Mouse (Mus musculus): Measurements from ENCODE around the gene Jaml.

DNA sequence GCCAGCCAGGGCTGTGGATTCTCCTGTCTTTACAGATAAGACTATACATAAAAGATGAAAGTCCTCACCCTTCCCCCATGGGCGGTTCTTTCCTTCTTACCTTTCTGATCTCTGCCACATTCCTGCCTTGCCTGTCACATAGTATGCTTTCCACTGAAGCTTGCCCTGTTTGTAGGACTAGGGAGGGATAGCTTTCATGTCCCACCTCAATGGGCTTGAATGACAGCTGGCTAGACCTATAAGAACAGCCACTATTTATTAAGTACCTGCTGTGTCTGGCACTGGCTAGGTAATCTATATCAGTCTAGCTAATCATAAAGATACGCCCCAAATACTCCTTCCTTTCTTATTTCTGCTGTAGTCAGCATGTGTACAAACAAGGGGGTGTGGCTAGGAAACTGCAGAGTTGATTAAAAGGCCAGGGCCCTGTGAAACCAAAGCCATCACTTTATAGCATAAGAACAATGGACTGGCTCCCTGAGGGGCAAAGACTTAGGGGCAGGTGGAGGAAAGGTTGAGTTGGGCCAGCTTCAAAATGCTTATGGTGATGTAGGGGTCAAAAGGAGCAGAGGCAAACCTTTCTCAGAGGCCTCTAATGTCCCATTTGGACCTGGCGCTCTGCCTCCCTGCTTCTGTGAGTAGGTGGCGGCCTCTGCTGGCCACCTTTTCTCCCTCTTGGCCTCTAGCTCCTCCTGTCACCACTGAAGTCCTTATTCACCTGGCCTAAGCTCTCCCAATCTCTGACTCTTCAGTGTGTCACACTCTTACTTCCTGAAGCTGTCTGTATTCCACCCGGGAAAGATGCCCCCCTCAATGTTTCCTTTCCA is 54.7 kb downstream of the Jaml start:
- TF ChIP-seq MYOD1 (IDR thresholded peaks at IDR 0.05; ENCODE audit: control insufficient read depth, insufficient read length, low read depth) (no peak), CTCF (IDR thresholded peaks at IDR 0.05; ENCODE audit: control insufficient read depth, insufficient read depth, insufficient read length) (no peak), MAX (IDR thresholded peaks at IDR 0.05) (no peak), MYOG (IDR thresholded peaks at IDR 0.05; ENCODE audit: control insufficient read depth, extremely low read depth, insufficient read length) (no peak), USF1 (IDR thresholded peaks at IDR 0.05; ENCODE audit: low read depth) (no peak), FOSL1 (IDR thresholded peaks at IDR 0.05; ENCODE audit: insufficient read depth, low read length, poor library complexity, severe bottlenecking) (no peak)

All from C2C12 (cell line).